Mouse (Mus musculus) bone marrow macrophage, adult 2 months (primary cell): ENCODE measurements around the gene Tekt4.

Experiments used
- CTCF ChIP-seq: IDR thresholded peaks from 2 replicates; pipeline ENCODE4 v1.5.1; 2012; ENCODE audit warnings: low read depth, mild to moderate bottlenecking, low read length, moderate library complexity
- POLR2A ChIP-seq: IDR thresholded peaks from 2 replicates; pipeline ENCODE4 v1.6.1; 2012; ENCODE audit warnings: mild to moderate bottlenecking, low read depth, low read length, borderline replicate concordance

DNA sequence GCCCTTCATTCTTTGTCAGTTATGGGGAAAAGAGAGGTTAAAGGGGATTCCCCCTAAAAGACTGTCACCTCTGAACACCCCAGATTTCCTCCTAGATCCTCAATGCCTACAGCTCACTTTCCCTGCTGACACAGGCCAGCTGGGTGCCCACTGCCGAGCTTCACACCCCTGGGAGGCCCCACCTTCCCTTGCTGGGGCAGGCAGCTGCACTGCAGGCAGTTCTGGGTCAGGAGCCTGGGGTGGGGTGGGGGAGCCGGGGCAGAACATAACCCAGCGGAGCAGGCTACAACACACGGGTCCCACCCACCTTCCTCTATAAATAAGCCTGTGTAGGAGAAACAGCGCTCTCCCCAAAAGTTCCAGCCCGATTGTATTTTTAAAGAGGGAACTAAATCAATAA lies 24.5 kb upstream of the Tekt4 start:
- TF ChIP-seq CTCF (no peak), POLR2A (no peak)
